Mouse (Mus musculus) liver, postnatal 0 days (tissue): ENCODE data around the gene Ube2j1. TPM values are rescaled to one million over a fixed set of nuclear protein-coding genes. Genes with fewer than 3 reads are reported as not detected.

ENCODE experiments used
- ATAC-seq: fragments of 200-750 bp; cut with Nextera tagmentation; 2 replicates; pipeline ENCODE4 v1.8.0; 2017; ENCODE audit warnings: mild to moderate bottlenecking, moderate library complexity
- DNase-seq: peaks from one replicate; pipeline ENCODE4 v3.0.0-alpha.2; 2016
- H3K27ac ChIP-seq: fragments of 300-500 bp; sonication (generic); 2 replicates; pipeline ENCODE4 v1.5.1; 2014; ENCODE audit warnings: antibody characterized with exemption, moderate library complexity, mild to moderate bottlenecking, low read depth
- H3K27me3 ChIP-seq: fragments of 300-500 bp; sonication (generic); 2 replicates; pipeline ENCODE4 v1.6.1; 2014; ENCODE audit warnings: low read length, control low read depth, mixed read lengths; ENCODE audit not compliant: insufficient read depth
- H3K36me3 ChIP-seq: fragments of 300-500 bp; sonication (generic); replicated peaks from 2 replicates; pipeline ENCODE4 v1.6.1; 2014; ENCODE audit warnings: mild to moderate bottlenecking, control low read depth, low read length, moderate library complexity, mixed read lengths; ENCODE audit not compliant: insufficient read depth
- H3K4me1 ChIP-seq: fragments of 300-500 bp; sonication (generic); 2 replicates; pipeline ENCODE4 v1.6.1; 2014; ENCODE audit warnings: antibody characterized with exemption, mild to moderate bottlenecking, control low read depth; ENCODE audit not compliant: insufficient read depth
- H3K4me2 ChIP-seq: fragments of 300-500 bp; sonication (generic); 2 replicates; pipeline ENCODE4 v1.6.1; 2014; ENCODE audit warnings: low read depth, mild to moderate bottlenecking, low read length, moderate library complexity, mixed read lengths
- H3K4me3 ChIP-seq: fragments of 300-500 bp; sonication (generic); 2 replicates; pipeline ENCODE4 v1.5.1; 2014; ENCODE audit warnings: low read depth, low read length
- H3K9ac ChIP-seq: fragments of 300-500 bp; sonication (generic); replicated peaks from 2 replicates; pipeline ENCODE4 v1.6.1; 2014; ENCODE audit warnings: mild to moderate bottlenecking, moderate library complexity
- H3K9me3 ChIP-seq: fragments of 300-500 bp; sonication (generic); 2 replicates; pipeline ENCODE4 v1.6.1; 2016; ENCODE audit warnings: mild to moderate bottlenecking, control low read depth, low read length, mixed read lengths
- CTCF ChIP-seq: sonication (generic); IDR thresholded peaks from 2 replicates; pipeline ENCODE4 v1.5.1; 2016; ENCODE audit warnings: antibody characterized with exemption, low read depth
- EP300 ChIP-seq: IDR thresholded peaks from 2 replicates; pipeline ENCODE4 v1.6.1; 2016; ENCODE audit warnings: antibody characterized with exemption, low read depth, mild to moderate bottlenecking
- WGBS: fragments of 180-500 bp; shearing (Covaris S2); extraction: QIAGEN DNeasy Blood & Tissue Kit; methylation state at CpG from one replicate; pipeline ENCODE4 v1.1.7; 2014; ENCODE audit not compliant: insufficient replicate concordance; 5-methylcytosine and 5-hydroxymethylcytosine counted together
- polyA plus RNA-seq: library from polyadenylated mRNA; unstranded; fragments of >200 nt; fragmentation: Nextera tagmentation; extraction: Ambion mirVana; gene quantifications from 2 replicates; pipeline ENCODE4 v1.2.1, GENCODE M21; 2015

Gene Ube2j1
- polyA plus RNA-seq, 1 experiment from 2014 or later, result 22.4 TPM

DNA sequence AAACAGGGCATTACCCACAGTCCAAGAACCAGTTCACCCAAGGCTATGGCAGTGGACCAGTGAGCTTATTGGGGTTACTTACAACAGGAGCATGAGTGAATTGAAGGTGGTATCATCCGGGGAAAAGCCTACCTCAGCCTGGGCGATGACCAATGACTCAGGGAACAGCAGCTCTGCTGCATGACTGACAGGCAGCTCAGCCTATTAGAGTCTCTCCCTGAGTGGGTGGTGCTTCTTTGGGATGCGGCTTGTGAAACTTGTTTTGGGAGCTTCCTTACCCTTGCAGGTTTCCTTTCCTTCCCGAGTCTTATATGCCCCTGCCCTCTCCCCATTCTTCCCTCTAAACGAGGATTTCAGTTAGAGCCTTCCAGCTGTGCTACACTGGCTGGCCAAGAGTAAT, 21.4 kb downstream of the Ube2j1 start:
- Histone ChIP-seq H3K9ac (no peak overlapping the region), H3K4me2 (no peak overlapping the region), H3K36me3 (peaks cover 30% of the 10 kb centered on the region), H3K27ac (no peak overlapping the region), H3K4me1 (no peaks in the 10 kb centered on the region), H3K9me3 (no peaks in the 10 kb centered on the region), H3K27me3 (no peaks in the 10 kb centered on the region), H3K4me3 (no peak overlapping the region)
- no peak for TF ChIP-seq EP300
- no peak for TF ChIP-seq CTCF
- DNase-seq, result peak; percentile 31
- no peak for ATAC-seq
- WGBS, result 87% methylated on average over 5 of the region's 5 CpGs

DNA sequence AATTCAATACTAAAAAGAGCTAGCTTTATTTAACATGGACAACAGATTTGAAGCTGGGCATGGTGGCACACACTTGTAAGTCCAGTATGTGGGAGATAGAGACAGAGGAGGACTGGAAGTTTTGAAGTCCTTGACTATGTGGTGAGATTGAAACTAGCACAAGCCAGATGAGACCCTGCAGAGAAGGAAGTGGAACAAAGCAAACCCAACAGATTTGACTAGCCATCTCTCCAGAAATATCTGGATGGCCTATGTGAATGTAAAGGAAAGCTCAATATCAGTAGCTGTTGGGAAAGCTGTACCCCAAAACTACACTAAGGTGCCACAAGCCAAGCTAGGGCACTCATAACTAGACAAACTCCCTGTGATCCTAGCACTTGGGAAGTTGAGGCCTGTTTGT, 23.2 kb downstream of the Ube2j1 start:
- Histone ChIP-seq H3K9me3 (no peaks in the 10 kb centered on the region), H3K27ac (no peak overlapping the region), H3K9ac (no peak overlapping the region), H3K4me3 (no peak overlapping the region), H3K4me2 (no peak overlapping the region), H3K36me3 (peaks cover 23% of the 10 kb centered on the region), H3K27me3 (no peaks in the 10 kb centered on the region), H3K4me1 (no peaks in the 10 kb centered on the region)
- DNase-seq, result no peak
- no peak for ATAC-seq
- TF ChIP-seq EP300 (no peak), CTCF (no peak)

DNA sequence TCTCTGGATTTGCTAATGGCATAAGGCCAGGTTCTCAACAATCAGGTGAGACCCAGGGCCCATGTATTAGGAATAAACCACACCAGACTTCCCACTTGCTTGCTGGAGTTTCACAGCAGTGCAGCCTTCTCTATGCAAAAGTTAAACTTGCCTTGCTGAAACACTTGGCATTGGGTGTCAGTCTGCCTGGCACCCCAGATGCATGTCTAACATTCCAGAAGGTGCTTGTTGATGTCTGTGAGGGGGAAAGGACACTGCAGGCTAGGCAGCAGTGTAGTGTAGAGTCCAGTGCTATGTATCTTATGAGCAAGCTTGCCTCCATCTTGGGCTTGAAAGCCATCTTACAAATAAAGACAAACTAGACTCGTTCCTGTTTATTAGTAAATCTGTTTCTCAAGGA, 25.1 kb downstream of the Ube2j1 start:
- TF ChIP-seq EP300 (no peak), CTCF (no peak)
- ATAC-seq (no peak), DNase-seq (no peak)
- H3K4me3 ChIP-seq, result no peak overlapping the region
- H3K4me2 ChIP-seq, result no peak overlapping the region
- H3K27me3 ChIP-seq, result no peaks in the 10 kb centered on the region
- peaks cover 8% of the 10 kb centered on the region for H3K36me3 ChIP-seq
- H3K27ac ChIP-seq, result no peak overlapping the region
- 77% methylated on average over 1 of the region's 1 CpGs for WGBS
- H3K9me3 ChIP-seq, result no peaks in the 10 kb centered on the region
- no peak overlapping the region for H3K9ac ChIP-seq
- H3K4me1 ChIP-seq, result no peaks in the 10 kb centered on the region

DNA sequence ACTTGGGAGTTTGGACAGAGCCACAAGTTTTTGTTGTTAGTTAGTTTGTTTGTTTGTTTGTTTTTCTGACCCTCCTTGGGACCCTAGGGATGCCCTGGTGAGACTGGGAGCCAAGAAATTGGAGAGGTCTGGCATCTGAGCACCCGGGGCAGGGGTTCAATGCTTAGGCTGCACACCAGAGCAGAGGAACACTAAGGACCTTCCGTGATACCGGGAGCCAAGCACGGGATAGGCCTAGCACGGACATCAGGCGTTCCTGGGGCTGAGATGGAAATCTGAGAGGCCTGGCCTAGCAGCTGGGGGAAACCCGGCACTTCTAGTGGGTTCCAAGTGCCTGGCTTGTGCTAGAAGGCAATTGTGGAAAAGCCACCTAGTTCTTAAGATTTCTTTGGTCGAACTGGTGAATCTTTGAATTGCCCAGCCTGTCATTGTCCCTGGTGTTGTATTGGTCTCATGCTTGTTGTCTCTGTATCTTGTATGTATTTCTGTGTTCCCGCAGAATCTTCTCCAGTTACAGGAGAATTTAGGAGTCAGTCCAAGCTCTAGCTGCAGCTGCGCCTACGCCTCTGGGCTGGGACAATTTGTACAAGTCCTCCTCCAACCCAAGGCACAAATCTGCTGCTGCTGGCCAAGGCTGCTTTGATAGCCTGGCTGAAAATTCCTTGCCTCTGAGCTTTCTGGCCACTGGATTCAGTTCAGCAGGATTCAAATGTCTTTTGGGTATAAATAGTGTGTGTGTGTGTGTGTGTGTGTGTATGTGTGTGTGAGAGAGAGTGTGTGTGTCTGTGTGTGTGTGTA, 26.9 kb downstream of the Ube2j1 start:
- Histone ChIP-seq H3K4me1 (no peaks in the 10 kb centered on the region), H3K9me3 (no peaks in the 10 kb centered on the region), H3K36me3 (no peaks in the 10 kb centered on the region), H3K4me2 (no peak overlapping the region), H3K27ac (no peak overlapping the region), H3K27me3 (no peaks in the 10 kb centered on the region), H3K4me3 (no peak overlapping the region), H3K9ac (no peak overlapping the region)
- 79% methylated on average over 11 of the region's 11 CpGs for WGBS
- ATAC-seq (no peak), DNase-seq (no peak)
- TF ChIP-seq CTCF (no peak), EP300 (no peak)

DNA sequence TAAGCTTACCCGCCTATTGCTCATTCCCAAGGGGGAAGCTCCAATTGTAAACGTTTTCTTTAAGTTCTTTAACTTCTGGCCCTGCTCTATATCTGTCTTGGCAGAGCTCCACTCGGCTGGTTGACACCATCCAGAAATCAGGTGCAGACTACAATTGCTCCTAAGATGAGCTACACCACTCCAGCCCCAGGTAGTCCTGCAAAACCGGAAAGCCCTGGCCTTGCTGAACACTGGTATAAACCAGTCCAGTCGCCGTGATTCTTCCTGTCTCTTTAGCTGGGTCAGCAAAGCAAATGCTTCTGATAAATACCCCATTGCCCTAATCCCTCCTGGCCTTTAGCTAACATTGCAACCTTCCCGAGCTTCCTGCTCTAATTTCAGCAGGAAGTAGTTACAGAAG, 29.9 kb downstream of the Ube2j1 start:
- WGBS, result 33% methylated on average over 7 of the region's 7 CpGs
- no peaks in the 10 kb centered on the region for H3K9me3 ChIP-seq
- TF ChIP-seq CTCF (no peak), EP300 (no peak)
- H3K9ac ChIP-seq, result no peak overlapping the region
- H3K4me1 ChIP-seq, result peaks cover 2% of the 10 kb centered on the region; the same call in 1 of the 2 replicates
- ATAC-seq, result no peak
- DNase-seq, result no peak
- no peak overlapping the region for H3K27ac ChIP-seq
- H3K4me3 ChIP-seq, result no peak overlapping the region
- H3K27me3 ChIP-seq, result no peaks in the 10 kb centered on the region
- H3K36me3 ChIP-seq, result no peaks in the 10 kb centered on the region
- no peak overlapping the region for H3K4me2 ChIP-seq

DNA sequence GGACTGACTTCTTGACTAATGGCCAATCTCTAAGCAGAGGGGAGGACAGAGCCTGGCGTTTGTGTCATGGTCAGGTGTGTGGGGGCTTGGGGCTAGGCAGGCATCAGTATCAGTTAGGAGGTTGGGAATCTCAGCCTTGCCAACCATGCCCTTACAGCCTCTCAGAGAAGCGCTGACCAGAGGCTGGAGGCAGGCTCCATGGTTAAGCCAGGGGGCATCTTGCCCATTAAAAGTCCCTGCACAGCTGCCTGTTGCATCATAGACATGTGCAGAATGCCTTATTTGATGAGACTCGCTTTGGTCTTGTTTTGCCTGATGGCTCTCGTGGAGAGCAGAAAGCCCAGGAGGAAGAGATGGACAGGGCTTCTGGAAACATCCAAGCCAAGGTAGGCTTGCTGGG, 31.8 kb downstream of the Ube2j1 start, which contains the start of gene Gabrr2:
Gene Gabrr2, plus strand, starts transcription at position 19 of the 400 bp plus-strand sequence.
- Histone ChIP-seq H3K4me3 (no peak within 1 kb of the TSS), H3K9ac (no peak within 1 kb of the TSS), H3K9me3 (no peaks in the 10 kb centered on the region), H3K27ac (no peak within 1 kb of the TSS), H3K36me3 (no peaks in the 10 kb centered on the region), H3K4me1 (peaks cover 2% of the 10 kb centered on the region; the same call in 1 of the 2 replicates), H3K4me2 (no peak within 1 kb of the TSS), H3K27me3 (no peaks in the 10 kb centered on the region)
- DNase-seq (no peak), ATAC-seq (no peak)
- WGBS, result 80% methylated on average over 4 of the region's 4 CpGs
- TF ChIP-seq EP300 (no peak), CTCF (no peak)
